Mouse (Mus musculus) liver, adult 2 months (tissue): ENCODE measurements at regions not wholly inside any gene's neighbourhood (a gene's known extent, or its start where the extent isn't known, plus 50 kb on each side); places are given as distances from the start of the nearest gene placed in this dataset.

Experiments
- CTCF ChIP-seq: fragments of 200-500 bp; IDR thresholded peaks from 2 replicates; pipeline ENCODE4 v1.5.1; 2011; ENCODE audit warnings: low read depth, low read length, control low read depth
- POLR2A ChIP-seq: fragments of 200-500 bp; IDR thresholded peaks from 2 replicates; pipeline ENCODE4 v1.6.1; 2011; ENCODE audit warnings: low read length, control low read depth; ENCODE audit not compliant: insufficient read depth; ENCODE audit errors: extremely low read depth

DNA sequence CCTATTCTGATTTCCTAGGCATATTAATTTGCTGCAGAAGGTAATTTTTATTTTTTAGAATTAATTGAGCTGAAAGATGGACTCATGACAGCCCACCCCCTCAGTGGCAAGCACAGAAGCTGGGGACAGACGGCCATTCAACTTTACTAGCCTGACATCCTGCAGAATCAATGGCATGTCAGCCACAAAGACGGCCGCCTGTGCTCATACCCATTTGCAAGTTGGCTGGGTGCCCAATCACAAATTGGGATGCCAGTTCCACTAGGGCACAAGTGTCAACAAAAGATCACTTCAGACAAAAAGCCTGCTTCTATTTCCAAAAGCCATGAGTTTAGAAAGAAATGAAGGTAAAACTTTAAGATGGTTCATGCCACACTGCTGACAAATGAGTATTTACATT, 447.0 kb downstream of the Nova1 start:
- no peak for TF ChIP-seq POLR2A
- TF ChIP-seq CTCF = no peak
